Mouse (Mus musculus) left cerebral cortex, postnatal 4 days (tissue): Measurements from ENCODE around the gene Rassf2. TPM values are rescaled to one million over a fixed set of nuclear protein-coding genes. Genes with fewer than 3 reads are reported as not detected.

Experiments
- total RNA-seq, 2 experiments: library from RNA; stranded (reverse); gene quantifications; 2 replicates each; pipeline ENCODE4 v1.2.3; 2021

The Rassf2 gene
- total RNA-seq, 2 experiments from 2014 or later, result 48.7 to 52.5 TPM

Other genes starting within 250 kb of the Rassf2 start
- not detected for gene Erv3, start 170.5 kb downstream of the Rassf2 start, total RNA-seq
- 100 to 1,000 TPM; 227 to 254 TPM for gene Prnp, start 120.3 kb downstream of the Rassf2 start, total RNA-seq
- 1 to 10 TPM in 1 of 2 experiments, not detected in 1; 1.1 TPM for gene Prn, start 120.3 kb downstream of the Rassf2 start, total RNA-seq
- gene Prnd, start 79.4 kb downstream of the Rassf2 start, total RNA-seq, result 10 to 100 TPM in 1 of 2 experiments, 1 to 10 TPM in 1; 8.1 to 10.0 TPM
- 10 to 100 TPM; 75.9 to 79.6 TPM for gene Slc23a2, start 114.8 kb upstream of the Rassf2 start, total RNA-seq
- gene Tmem230, start 217.5 kb upstream of the Rassf2 start, total RNA-seq, result 10 to 100 TPM; 23.5 to 23.9 TPM
- gene Pcna, start 223.1 kb upstream of the Rassf2 start, total RNA-seq, result 10 to 100 TPM; 74.2 to 81.4 TPM
- gene Cds2, start 232.9 kb upstream of the Rassf2 start, total RNA-seq, result 100 to 1,000 TPM in 1 of 2 experiments, 10 to 100 TPM in 1; 96.4 to 110 TPM